Mouse (Mus musculus) midbrain, embryonic 10.5 days (tissue): ENCODE results near the gene Slc38a4. TPM values are rescaled to one million over a fixed set of nuclear protein-coding genes. Genes with fewer than 3 reads are reported as not detected.

Source experiments
- DNase-seq: peaks from one replicate; pipeline ENCODE4 v3.0.0-alpha.2; 2017; ENCODE audit warnings: low spot score
- H3K27ac ChIP-seq: fragments of 300-500 bp; sonication (generic); replicated peaks from 2 replicates; pipeline ENCODE4 v1.5.1; 2016; ENCODE audit warnings: mild to moderate bottlenecking
- H3K27me3 ChIP-seq: fragments of 300-500 bp; sonication (generic); 2 replicates; pipeline ENCODE4 v1.6.1; 2016; ENCODE audit warnings: low read depth, mild to moderate bottlenecking; ENCODE audit not compliant: poor library complexity, severe bottlenecking
- H3K36me3 ChIP-seq: fragments of 300-500 bp; sonication (generic); 2 replicates; pipeline ENCODE4 v1.6.1; 2016; ENCODE audit warnings: mild to moderate bottlenecking, moderate library complexity
- H3K4me1 ChIP-seq: fragments of 300-500 bp; sonication (generic); 2 replicates; pipeline ENCODE4 v1.6.1; 2016
- H3K4me3 ChIP-seq: fragments of 300-500 bp; sonication (generic); 2 replicates; pipeline ENCODE4 v1.5.1; 2016; ENCODE audit warnings: mild to moderate bottlenecking, moderate library complexity
- H3K9me3 ChIP-seq: fragments of 300-500 bp; sonication (generic); replicated peaks from 2 replicates; pipeline ENCODE4 v1.6.1; 2016; ENCODE audit warnings: mild to moderate bottlenecking
- WGBS: fragments of 180-500 bp; shearing (Covaris S2); methylation state at CpG from one replicate; pipeline ENCODE4 v1.1.7; 2016; 5-methylcytosine and 5-hydroxymethylcytosine counted together
- polyA plus RNA-seq: library from polyadenylated mRNA; unstranded; fragments of >200 nt; fragmentation: Nextera tagmentation; extraction: Ambion mirVana; gene quantifications from 2 replicates; pipeline ENCODE4 v1.2.1, GENCODE M21; 2016

Gene Slc38a4
- polyA plus RNA-seq, 1 experiment from 2014 or later, result 27.3 TPM

DNA sequence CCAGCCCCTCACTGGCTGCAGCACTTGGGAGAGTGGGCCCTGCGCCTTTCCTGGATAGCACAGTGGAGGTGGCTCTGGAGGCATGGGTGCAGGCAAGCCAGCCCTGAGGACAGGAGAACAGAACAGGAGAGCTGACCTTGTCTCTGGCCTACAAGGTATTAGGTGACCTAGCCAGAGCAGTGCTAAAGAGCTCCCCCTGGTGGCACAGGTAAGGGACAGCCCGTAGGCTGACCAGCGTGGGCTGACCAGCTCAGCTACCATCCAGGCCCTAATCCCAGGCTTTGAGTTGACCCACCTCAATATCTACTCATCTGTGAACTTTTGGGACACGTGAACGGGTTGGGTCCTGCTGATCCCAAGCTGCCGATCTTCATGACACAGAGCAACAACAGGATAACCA, 107.3 kb downstream of the Slc38a4 start:
- Histone ChIP-seq H3K9me3 (no peaks in the 10 kb centered on the region), H3K36me3 (no peaks in the 10 kb centered on the region), H3K4me1 (peaks cover 8% of the 10 kb centered on the region; the same call in 1 of the 2 replicates), H3K27ac (no peak overlapping the region), H3K27me3 (peaks cover 6% of the 10 kb centered on the region; the same call in 1 of the 2 replicates), H3K4me3 (no peak overlapping the region)
- 70% methylated on average over 6 of the region's 6 CpGs for WGBS
- no peak for DNase-seq

Other genes starting within 250 kb of the Slc38a4 start
- 4.6 and 4.9 TPM in 2 replicates for gene Pced1b, start 191.2 kb upstream of the Slc38a4 start, polyA plus RNA-seq
- gene Amigo2, start 191.3 kb upstream of the Slc38a4 start, polyA plus RNA-seq, result 4.3 and 4.4 TPM in 2 replicates